ENCODE assay signal across 8 mouse cellular contexts in the genomic region with DNA sequence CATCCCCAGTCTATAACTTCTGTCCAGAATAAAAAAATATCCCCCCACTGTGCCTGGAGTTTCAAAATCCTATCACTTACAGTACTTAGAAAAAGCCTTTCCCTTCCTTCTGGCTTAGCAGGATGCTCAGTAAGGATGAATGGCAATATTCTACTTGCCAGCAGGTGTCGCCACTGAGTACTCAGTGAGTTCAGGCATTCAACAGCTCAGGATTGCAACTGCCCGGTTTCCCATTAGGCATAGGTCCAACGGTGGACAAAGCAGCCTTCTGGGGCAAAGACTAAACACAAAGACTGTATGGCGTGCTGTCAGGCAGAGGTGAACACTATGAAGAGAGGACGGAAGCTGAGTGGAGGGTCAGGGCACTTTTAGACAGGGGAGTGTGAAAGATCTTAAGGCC.
DNase-seq lines count a peak whose midpoint lies in the region; ATAC-seq and TF ChIP-seq lines count a peak whose summit lies in the region.

No protein-coding gene starts in this region.

- H3K27me3 ChIP-seq in kidney, embryonic 16.5 days (ENCODE audit: insufficient read depth, low read length), result peaks cover 22% of the 10 kb centered on the region; the same call in 1 of the 2 replicates
- no peaks in the 10 kb centered on the region for H3K27me3 ChIP-seq in kidney, adult 2 months (replicated peaks; ENCODE audit: control insufficient read depth, insufficient read depth, low read length)
- peaks cover 61% of the 10 kb centered on the region for H3K27me3 ChIP-seq in limb, embryonic 10.5 days (ENCODE audit: low read depth, poor library complexity, severe bottlenecking)

- ATAC-seq in kidney, embryonic 16.5 days (ENCODE audit: low FRiP score, low TSS enrichment), result no peak

- TF ChIP-seq POLR2A in kidney, adult 2 months (IDR thresholded peaks at IDR 0.05; ENCODE audit: low read depth, low read length), result no peak

- peak; percentile 62 for DNase-seq in kidney, adult 11 months
- peak; percentile 85 for DNase-seq in cerebellum, adult 9-10 months
- peak; percentile 72 to 89 for DNase-seq in frontal cortex, postnatal 14 days (ENCODE audit: low spot score in 2 of 2)
- peak; percentile 86 for DNase-seq in kidney, adult 2 months
- peak; percentile 88 for DNase-seq in limb, embryonic 10.5 days (ENCODE audit: low spot score)
- DNase-seq in natural killer cell, adult 2 months (ENCODE audit: low spot score in 2 of 2), result peak; percentile 21 to 42
- DNase-seq in testis, postnatal 10 days (ENCODE audit: low spot score), result peak; percentile 93

- H3K27ac ChIP-seq in kidney, embryonic 16.5 days (ENCODE audit: low read length), result no peak overlapping the region
- no peak overlapping the region for H3K27ac ChIP-seq in kidney, adult 2 months (ENCODE audit: insufficient read depth, low read depth, low read length)
- no peak overlapping the region for H3K27ac ChIP-seq in limb, embryonic 10.5 days

- H3K9me3 ChIP-seq in kidney, embryonic 16.5 days (ENCODE audit: low read length), result no peaks in the 10 kb centered on the region
- H3K9me3 ChIP-seq in limb, embryonic 10.5 days (replicated peaks), result no peaks in the 10 kb centered on the region

- no peaks in the 10 kb centered on the region for H3K36me3 ChIP-seq in kidney, embryonic 16.5 days (ENCODE audit: insufficient read depth, low read length)
- H3K36me3 ChIP-seq in kidney, adult 2 months (ENCODE audit: control insufficient read depth, insufficient read depth, low read length), result no peaks in the 10 kb centered on the region
- H3K36me3 ChIP-seq in limb, embryonic 10.5 days, result no peaks in the 10 kb centered on the region

- WGBS in kidney, embryonic 16.5 days, result 15% methylated on average over 5 of the region's 5 CpGs
- 7% methylated on average over 5 of the region's 5 CpGs for WGBS in kidney, adult 2 months
- WGBS in limb, embryonic 10.5 days, result 12% methylated on average over 5 of the region's 5 CpGs

- peak; percentile 84 for TF ChIP-seq CTCF in kidney, adult 2 months (conservative IDR thresholded peaks at IDR 0.05; ENCODE audit: insufficient read depth, insufficient read length, low read depth, low read length)

- no peaks in the 10 kb centered on the region for H3K4me1 ChIP-seq in kidney, embryonic 16.5 days (ENCODE audit: insufficient read depth, low read length)
- no peaks in the 10 kb centered on the region for H3K4me1 ChIP-seq in kidney, adult 2 months (ENCODE audit: control insufficient read depth, insufficient read depth, low read length)
- peaks cover 22% of the 10 kb centered on the region for H3K4me1 ChIP-seq in limb, embryonic 10.5 days

- H3K4me3 ChIP-seq in kidney, embryonic 16.5 days (ENCODE audit: low read length), result no peak overlapping the region
- H3K4me3 ChIP-seq in kidney, adult 2 months (ENCODE audit: insufficient read depth, low read depth, low read length), result no peak overlapping the region
- H3K4me3 ChIP-seq in limb, embryonic 10.5 days, result no peak overlapping the region

- H3K9ac ChIP-seq in kidney, embryonic 16.5 days (replicated peaks; ENCODE audit: low read length), result no peak overlapping the region

- no peak overlapping the region for H3K4me2 ChIP-seq in kidney, embryonic 16.5 days (replicated peaks; ENCODE audit: low read depth, low read length)

Comparison
In these comparisons a context has a peak if more than half of its experiments do, and no peak if none do; other contexts are left out.
1. DNase-seq: peak in every context shown above with its lines; median percentile 93 in testis, postnatal 10 days; 88 in limb, embryonic 10.5 days; 86 in kidney, adult 2 months; 85 in cerebellum, adult 9-10 months; 80 in frontal cortex, postnatal 14 days; 62 in kidney, adult 11 months; 32 in natural killer cell, adult 2 months.